ENCODE assay signal across 9 mouse cellular contexts in the genomic region with DNA sequence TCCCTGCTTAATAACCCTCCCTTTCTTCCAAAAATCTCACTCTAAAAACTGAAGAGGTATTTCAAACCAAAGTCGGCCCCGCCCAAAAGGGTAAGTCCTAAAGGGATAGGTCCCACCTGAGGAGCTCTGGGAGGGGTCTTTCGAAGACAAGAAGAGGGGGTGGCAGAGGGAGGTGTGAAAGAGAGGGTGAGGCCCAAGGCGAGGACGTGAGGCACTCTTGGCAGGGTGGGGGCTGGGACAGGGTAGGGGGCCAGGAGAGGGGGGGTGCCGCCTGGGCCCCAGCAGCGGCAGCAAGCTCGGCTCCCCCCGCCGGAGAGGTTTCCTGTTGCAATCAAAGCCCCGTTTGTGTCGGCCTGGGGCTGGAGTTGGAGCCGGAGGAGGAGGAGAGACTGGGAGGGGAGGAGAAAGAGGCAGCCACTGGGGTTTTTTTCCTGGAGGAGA. TPM values are rescaled to one million over a fixed set of nuclear protein-coding genes. Genes with fewer than 3 reads are reported as not detected.
DNase-seq lines count a peak whose midpoint lies in the region; ATAC-seq and TF ChIP-seq lines count a peak whose summit lies in the region.
"Had no signal": no experiment of that assay in that cellular context is flagged by ENCODE, and none has a peak within 500 bp of the region (broad histone marks: within the 10 kb centered on the region; RNA-seq: fewer than 3 reads in every experiment).

No protein-coding gene starts in this region.

- no peak; the same call in 1 of the 2 replicates for TF ChIP-seq POLR2A in heart, adult 2 months (IDR thresholded peaks at IDR 0.05; ENCODE audit: insufficient read depth, low read depth, low read length)

- H3K9ac ChIP-seq in heart, adult 2 months (ENCODE audit: low read depth, low read length): peak overlapping the region; percentile 36
- H3K9ac ChIP-seq in hindbrain, embryonic 12.5 days: 0 out of 2 replicates have a peak overlapping the region, but pooled peaks have one; percentile 23
- H3K9ac ChIP-seq in liver, embryonic 15.5 days: no peak overlapping the region
- H3K9ac ChIP-seq in stomach, postnatal 0 days (ENCODE audit: low read length): peak overlapping the region; percentile 48

- peak overlapping the region; percentile 63 for H3K27ac ChIP-seq in heart, adult 2 months
- H3K27ac ChIP-seq in hindbrain, embryonic 12.5 days: peak overlapping the region; percentile 81
- H3K27ac ChIP-seq in liver, embryonic 15.5 days (replicated peaks): no peak overlapping the region
- H3K27ac ChIP-seq in stomach, postnatal 0 days (replicated peaks): peak overlapping the region; percentile 99

- no peaks in the 10 kb centered on the region for H3K27me3 ChIP-seq in heart, adult 2 months (ENCODE audit: control insufficient read depth, insufficient read depth, low read length)
- peaks cover 85% of the 10 kb centered on the region for H3K27me3 ChIP-seq in hindbrain, embryonic 12.5 days
- H3K27me3 ChIP-seq in liver, embryonic 15.5 days: peaks cover 98% of the 10 kb centered on the region
- H3K27me3 ChIP-seq in stomach, postnatal 0 days (ENCODE audit: control insufficient read depth, insufficient read depth, low read length): no peaks in the 10 kb centered on the region

- no peak for TF ChIP-seq CTCF in heart, adult 2 months (IDR thresholded peaks at IDR 0.05)
- no peak for TF ChIP-seq CTCF in stomach, postnatal 0 days (IDR thresholded peaks at IDR 0.05; ENCODE audit: low read depth)

- WGBS in heart, adult 2 months: 22% methylated on average over 13 of the region's 13 CpGs
- WGBS in hindbrain, embryonic 12.5 days: 2% methylated on average over 13 of the region's 13 CpGs
- 4% methylated on average over 13 of the region's 13 CpGs for WGBS in liver, embryonic 15.5 days (ENCODE audit: insufficient replicate concordance)
- WGBS in stomach, postnatal 0 days: 2% methylated on average over 13 of the region's 13 CpGs

- H3K4me1 ChIP-seq in heart, adult 2 months (ENCODE audit: control insufficient read depth, insufficient read depth, low read length): 0 out of 2 replicates have a peak, but pooled peaks cover 2% of the 10 kb centered on the region
- peaks cover 35% of the 10 kb centered on the region for H3K4me1 ChIP-seq in hindbrain, embryonic 12.5 days
- peaks cover 35% of the 10 kb centered on the region for H3K4me1 ChIP-seq in liver, embryonic 15.5 days (replicated peaks)
- H3K4me1 ChIP-seq in stomach, postnatal 0 days (replicated peaks; ENCODE audit: control insufficient read depth, insufficient read depth): peaks cover 12% of the 10 kb centered on the region

- intact Hi-C loops in heart, adult 2 months (cut with DNase I): loop anchor here (2.0 kb wide), 1 partner anchor 30 kb away; a partner anchor contains a TSS

- no peaks in the 10 kb centered on the region for H3K36me3 ChIP-seq in heart, adult 2 months (ENCODE audit: control insufficient read depth, insufficient read depth, low read length)
- H3K36me3 ChIP-seq in hindbrain, embryonic 12.5 days: no peaks in the 10 kb centered on the region
- H3K36me3 ChIP-seq in liver, embryonic 15.5 days (replicated peaks): no peaks in the 10 kb centered on the region
- peaks cover 7% of the 10 kb centered on the region; the same call in 1 of the 2 replicates for H3K36me3 ChIP-seq in stomach, postnatal 0 days (ENCODE audit: control insufficient read depth, insufficient read depth, low read length)

- no peaks in the 10 kb centered on the region for H3K9me3 ChIP-seq in hindbrain, embryonic 12.5 days (replicated peaks)
- H3K9me3 ChIP-seq in liver, embryonic 15.5 days (replicated peaks): no peaks in the 10 kb centered on the region
- H3K9me3 ChIP-seq in stomach, postnatal 0 days (ENCODE audit: control insufficient read depth, low read length): no peaks in the 10 kb centered on the region

- peak overlapping the region; percentile 97 for H3K4me2 ChIP-seq in hindbrain, embryonic 12.5 days (replicated peaks)
- H3K4me2 ChIP-seq in liver, embryonic 15.5 days: peak overlapping the region; percentile 30; the same call in 1 of the 2 replicates
- H3K4me2 ChIP-seq in stomach, postnatal 0 days (replicated peaks; ENCODE audit: low read depth): peak overlapping the region; percentile 49

- DNase-seq in heart, adult 2 months: peak; percentile 61 to 67
- DNase-seq in heart, adult 9 months (ENCODE audit: low spot score in 2 of 2): no peak
- DNase-seq in embryo, embryonic 10.5 days (ENCODE audit: low spot score): peak; percentile 68
- DNase-seq in stomach, postnatal 0 days (ENCODE audit: low spot score): peak; percentile 56
- DNase-seq in layer of hippocampus, postnatal 25 days (ENCODE audit: extremely low spot score in 1 of 2, low spot score in 1 of 2): no peak

- no peaks in the 10 kb centered on the region for H3K79me2 ChIP-seq in heart, adult 2 months (replicated peaks; ENCODE audit: control insufficient read depth, insufficient read depth, low read length)

- no peak for ATAC-seq in hindbrain, embryonic 12.5 days (ENCODE audit: low FRiP score)
- ATAC-seq in liver, embryonic 15.5 days (ENCODE audit: insufficient read depth): no peak
- ATAC-seq in stomach, postnatal 0 days (ENCODE audit: low FRiP score, low TSS enrichment): no peak
- ATAC-seq in granulocyte monocyte progenitor cell, adult 5-6 weeks (replicated peaks; ENCODE audit: poor library complexity, severe bottlenecking): no peak

- H3K4me3 ChIP-seq in heart, adult 2 months: no peak overlapping the region
- H3K4me3 ChIP-seq in hindbrain, embryonic 12.5 days: 0 out of 2 replicates have a peak overlapping the region, but pooled peaks have one; percentile 3
- H3K4me3 ChIP-seq in liver, embryonic 15.5 days (replicated peaks): no peak overlapping the region
- H3K4me3 ChIP-seq in stomach, postnatal 0 days (ENCODE audit: low read depth, low read length): peak overlapping the region; percentile 23

- no peak for TF ChIP-seq EP300 in heart, adult 2 months (IDR thresholded peaks at IDR 0.05; ENCODE audit: insufficient read depth, low read depth, low read length)
- no peak for TF ChIP-seq EP300 in stomach, postnatal 0 days (optimal IDR thresholded peaks at IDR 0.05)

RNA-seq across cellular contexts. Expression of a gene that starts 8.0 kb away (rescaled TPM):
- total RNA-seq in heart, adult 2 months (2021): 10 to 100 TPM; 18.1 to 20.3 TPM
- 19.9 and 26.9 TPM in 2 replicates for polyA plus RNA-seq in heart, adult 2 months (2012; rRNA removed)
- polyA plus RNA-seq in hindbrain, embryonic 12.5 days (2016; fragmentation: Nextera tagmentation; extraction: Ambion mirVana): 42.2 and 45.6 TPM in 2 replicates
- polyA plus RNA-seq in liver, embryonic 15.5 days (2015; fragmentation: Nextera tagmentation; extraction: Ambion mirVana): 2.8 and 3.0 TPM in 2 replicates
- polyA plus RNA-seq in stomach, postnatal 0 days (2015; fragmentation: Nextera tagmentation; extraction: Ambion mirVana): 27.2 and 34.6 TPM in 2 replicates
- 7.5 and 11.5 TPM in 2 replicates for total RNA-seq in granulocyte monocyte progenitor cell, adult 5-6 weeks (2014; fragmentation: Nextera tagmentation)
- total RNA-seq in granulocyte monocyte progenitor cell, adult 5-6 weeks (2017): 2.0 and 3.4 TPM in 2 replicates
- total RNA-seq in layer of hippocampus, postnatal 25 days (2021): 10 to 100 TPM; 13.1 to 13.6 TPM

RNA-seq across cellular contexts. Expression of a gene that starts 17.5 kb away (rescaled TPM):
- total RNA-seq in heart, adult 2 months (2021): 1 to 10 TPM; 1.5 to 2.0 TPM
- polyA plus RNA-seq in heart, adult 2 months (2012; rRNA removed): 2.4 and 4.6 TPM in 2 replicates
- polyA plus RNA-seq in hindbrain, embryonic 12.5 days (2016; fragmentation: Nextera tagmentation; extraction: Ambion mirVana): 1.1 and 2.2 TPM in 2 replicates
- polyA plus RNA-seq in liver, embryonic 15.5 days (2015; fragmentation: Nextera tagmentation; extraction: Ambion mirVana): 6.4 and 6.6 TPM in 2 replicates
- 1.2 TPM in 2 replicates for polyA plus RNA-seq in stomach, postnatal 0 days (2015; fragmentation: Nextera tagmentation; extraction: Ambion mirVana)
- total RNA-seq in granulocyte monocyte progenitor cell, adult 5-6 weeks (2014; fragmentation: Nextera tagmentation): 7.4 and 42.7 TPM in 2 replicates
- total RNA-seq in granulocyte monocyte progenitor cell, adult 5-6 weeks (2017): 15.2 and 31.6 TPM in 2 replicates
- total RNA-seq in layer of hippocampus, postnatal 25 days (2021): 1 to 10 TPM; 2.0 to 2.3 TPM

RNA-seq across cellular contexts. Expression of a gene that starts 21.1 kb away (rescaled TPM):
- total RNA-seq in heart, adult 2 months (2021): not detected
- 0.06 TPM in 1 of 2 replicates, not detected in the other for polyA plus RNA-seq in heart, adult 2 months (2012; rRNA removed)
- polyA plus RNA-seq in hindbrain, embryonic 12.5 days (2016; fragmentation: Nextera tagmentation; extraction: Ambion mirVana): 0.30 and 0.49 TPM in 2 replicates
- polyA plus RNA-seq in liver, embryonic 15.5 days (2015; fragmentation: Nextera tagmentation; extraction: Ambion mirVana): not detected in 2 replicates
- 0.10 and 0.12 TPM in 2 replicates for polyA plus RNA-seq in stomach, postnatal 0 days (2015; fragmentation: Nextera tagmentation; extraction: Ambion mirVana)
- total RNA-seq in granulocyte monocyte progenitor cell, adult 5-6 weeks (2014; fragmentation: Nextera tagmentation): not detected in 2 replicates
- not detected in 2 replicates for total RNA-seq in granulocyte monocyte progenitor cell, adult 5-6 weeks (2017)
- total RNA-seq in layer of hippocampus, postnatal 25 days (2021): not detected
- polyA plus RNA-seq: large intestine, adult 2 months had no signal

RNA-seq across cellular contexts. Expression of a gene that starts 30.0 kb away (rescaled TPM):
- total RNA-seq in heart, adult 2 months (2021): 10 to 100 TPM; 17.0 to 19.4 TPM
- polyA plus RNA-seq in heart, adult 2 months (2012; rRNA removed): 37.8 and 47.9 TPM in 2 replicates
- polyA plus RNA-seq in hindbrain, embryonic 12.5 days (2016; fragmentation: Nextera tagmentation; extraction: Ambion mirVana): 54.2 and 54.9 TPM in 2 replicates
- 24.9 and 25.6 TPM in 2 replicates for polyA plus RNA-seq in liver, embryonic 15.5 days (2015; fragmentation: Nextera tagmentation; extraction: Ambion mirVana)
- 81.6 and 83.6 TPM in 2 replicates for polyA plus RNA-seq in stomach, postnatal 0 days (2015; fragmentation: Nextera tagmentation; extraction: Ambion mirVana)
- total RNA-seq in granulocyte monocyte progenitor cell, adult 5-6 weeks (2014; fragmentation: Nextera tagmentation): 20.0 and 39.8 TPM in 2 replicates
- total RNA-seq in granulocyte monocyte progenitor cell, adult 5-6 weeks (2017): 16.1 and 29.4 TPM in 2 replicates
- total RNA-seq in layer of hippocampus, postnatal 25 days (2021): 10 to 100 TPM; 39.0 to 39.6 TPM

RNA-seq across cellular contexts. Expression of a gene that starts 44.7 kb away (rescaled TPM):
- total RNA-seq in heart, adult 2 months (2021): 10 to 100 TPM; 13.1 to 15.6 TPM
- 33.4 and 42.1 TPM in 2 replicates for polyA plus RNA-seq in heart, adult 2 months (2012; rRNA removed)
- 49.3 and 53.5 TPM in 2 replicates for polyA plus RNA-seq in hindbrain, embryonic 12.5 days (2016; fragmentation: Nextera tagmentation; extraction: Ambion mirVana)
- polyA plus RNA-seq in liver, embryonic 15.5 days (2015; fragmentation: Nextera tagmentation; extraction: Ambion mirVana): 40.5 and 56.5 TPM in 2 replicates
- 32.1 and 39.4 TPM in 2 replicates for polyA plus RNA-seq in stomach, postnatal 0 days (2015; fragmentation: Nextera tagmentation; extraction: Ambion mirVana)
- total RNA-seq in granulocyte monocyte progenitor cell, adult 5-6 weeks (2014; fragmentation: Nextera tagmentation): 17.0 and 18.1 TPM in 2 replicates
- total RNA-seq in granulocyte monocyte progenitor cell, adult 5-6 weeks (2017): 7.5 and 23.4 TPM in 2 replicates
- 10 to 100 TPM; 32.5 to 38.4 TPM for total RNA-seq in layer of hippocampus, postnatal 25 days (2021)

Comparison
In these comparisons a context has a peak if more than half of its experiments do, and no peak if none do; other contexts are left out.
1. DNase-seq: peak in heart, adult 2 months (2 of 2), embryo, embryonic 10.5 days (single experiment) and stomach, postnatal 0 days (single experiment); none in heart, adult 9 months (0 of 2) and layer of hippocampus, postnatal 25 days (0 of 2).
2. H3K4me3 ChIP-seq: peak in hindbrain, embryonic 12.5 days (single experiment) and stomach, postnatal 0 days (single experiment); none in heart, adult 2 months (single experiment) and liver, embryonic 15.5 days (single experiment).
3. H3K4me2 ChIP-seq: peak in every context shown above with its lines; median percentile 97 in hindbrain, embryonic 12.5 days; 49 in stomach, postnatal 0 days; 30 in liver, embryonic 15.5 days.